Mouse (Mus musculus): Measurements from ENCODE around the gene Cetn2. TPM values are rescaled to one million over a fixed set of nuclear protein-coding genes. Genes with fewer than 3 reads are reported as not detected.

Gene Cetn2
- total and polyA plus RNA-seq, 2 experiments from 2014 or later, result 16.8 to 62.0 TPM

DNA sequence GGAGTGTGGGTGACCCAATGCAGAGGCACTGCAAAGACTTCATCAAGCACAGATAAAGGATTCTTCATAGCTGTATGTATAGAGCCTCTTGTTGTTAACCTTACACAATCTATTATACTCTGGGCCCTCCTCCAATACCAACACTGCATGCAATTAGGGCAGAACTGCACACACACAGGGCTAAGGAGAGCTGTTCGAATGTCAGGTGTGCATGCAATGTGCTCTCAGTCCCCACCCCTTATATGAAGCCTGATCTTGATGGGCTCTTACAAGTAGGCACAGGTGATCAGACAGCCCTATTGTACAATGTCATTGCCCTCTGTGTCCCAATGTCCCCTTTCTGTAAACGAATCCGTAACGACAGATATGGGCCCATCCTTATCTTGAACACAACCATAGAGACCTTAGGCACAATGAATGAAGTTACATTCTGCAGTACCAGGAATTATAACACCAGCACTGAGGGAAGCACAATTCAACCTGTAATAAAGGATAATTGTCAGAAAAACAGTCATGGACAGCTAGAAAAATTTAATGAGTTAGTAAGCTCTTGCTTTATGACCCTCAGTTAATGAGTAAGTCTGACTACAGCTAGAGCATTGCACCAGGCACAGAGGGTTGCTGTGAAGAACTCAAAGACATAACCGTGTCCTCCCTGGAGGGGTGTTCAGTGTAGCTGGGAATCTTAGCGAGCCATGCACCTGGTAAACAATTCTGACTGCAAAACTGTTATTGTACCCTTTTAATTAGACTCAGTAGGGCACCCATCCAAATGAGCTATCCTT, 10.4 kb downstream of the Cetn2 start:
- H3K27ac ChIP-seq (ENCODE audit: low read depth), result no peak overlapping the region
- ATAC-seq (ENCODE audit: insufficient read depth, low read depth) (no peak), DNase-seq (ENCODE audit: low spot score) (no peak)
- H3K4me2 ChIP-seq (ENCODE audit: low read depth, low read length), result no peak overlapping the region
- no peaks in the 10 kb centered on the region for H3K9me3 ChIP-seq (replicated peaks; ENCODE audit: control insufficient read depth, low read length)
- no peak overlapping the region for H3K4me3 ChIP-seq (ENCODE audit: low read depth, low read length)
- H3K9ac ChIP-seq (replicated peaks; ENCODE audit: low read depth, low read length), result no peak overlapping the region
- WGBS, result 73% methylated on average over 6 of the region's 6 CpGs
- H3K4me1 ChIP-seq (ENCODE audit: control insufficient read depth, insufficient read depth), result no peaks in the 10 kb centered on the region
- no peaks in the 10 kb centered on the region for H3K27me3 ChIP-seq (ENCODE audit: control insufficient read depth, insufficient read depth, low read length)
- no peaks in the 10 kb centered on the region for H3K36me3 ChIP-seq (replicated peaks; ENCODE audit: control insufficient read depth, insufficient read depth, low read length)
- TF ChIP-seq CTCF (IDR thresholded peaks at IDR 0.05; ENCODE audit: low read depth) (no peak), EP300 (IDR thresholded peaks at IDR 0.05; ENCODE audit: low read depth) (no peak)

GRCm38 (mm10) chrX:72902530-72902929, 15.7 kb downstream of the Cetn2 start:
- Histone ChIP-seq H3K4me2 (ENCODE audit: low read depth, low read length) (no peak overlapping the region), H3K9ac (replicated peaks; ENCODE audit: low read depth, low read length) (no peak overlapping the region), H3K27me3 (ENCODE audit: control insufficient read depth, insufficient read depth, low read length) (no peaks in the 10 kb centered on the region), H3K36me3 (replicated peaks; ENCODE audit: control insufficient read depth, insufficient read depth, low read length) (no peaks in the 10 kb centered on the region), H3K4me1 (ENCODE audit: control insufficient read depth, insufficient read depth) (no peaks in the 10 kb centered on the region), H3K27ac (ENCODE audit: low read depth) (no peak overlapping the region), H3K4me3 (ENCODE audit: low read depth, low read length) (no peak overlapping the region), H3K9me3 (replicated peaks; ENCODE audit: control insufficient read depth, low read length) (no peaks in the 10 kb centered on the region)
- TF ChIP-seq CTCF (IDR thresholded peaks at IDR 0.05; ENCODE audit: low read depth) (no peak), EP300 (IDR thresholded peaks at IDR 0.05; ENCODE audit: low read depth) (no peak)
- no peak for DNase-seq (ENCODE audit: low spot score)
- WGBS, result 19% methylated on average over 1 of the region's 1 CpGs
- no peak for ATAC-seq (ENCODE audit: insufficient read depth, low read depth)

GRCm38 (mm10) chrX:72896055-72896437, 22.2 kb downstream of the Cetn2 start:
- Histone ChIP-seq H3K27ac (ENCODE audit: low read depth) (no peak overlapping the region), H3K4me2 (ENCODE audit: low read depth, low read length) (no peak overlapping the region), H3K27me3 (ENCODE audit: control insufficient read depth, insufficient read depth, low read length) (no peaks in the 10 kb centered on the region), H3K4me3 (ENCODE audit: low read depth, low read length) (no peak overlapping the region), H3K9me3 (replicated peaks; ENCODE audit: control insufficient read depth, low read length) (no peaks in the 10 kb centered on the region), H3K36me3 (replicated peaks; ENCODE audit: control insufficient read depth, insufficient read depth, low read length) (no peaks in the 10 kb centered on the region), H3K4me1 (ENCODE audit: control insufficient read depth, insufficient read depth) (no peaks in the 10 kb centered on the region), H3K9ac (replicated peaks; ENCODE audit: low read depth, low read length) (no peak overlapping the region)
- ATAC-seq (ENCODE audit: insufficient read depth, low read depth) (no peak), DNase-seq (ENCODE audit: low spot score) (no peak)
- no peak for TF ChIP-seq CTCF (IDR thresholded peaks at IDR 0.05; ENCODE audit: low read depth)
- no peak for TF ChIP-seq EP300 (IDR thresholded peaks at IDR 0.05; ENCODE audit: low read depth)
- 44% methylated on average over 1 of the region's 1 CpGs for WGBS

DNA sequence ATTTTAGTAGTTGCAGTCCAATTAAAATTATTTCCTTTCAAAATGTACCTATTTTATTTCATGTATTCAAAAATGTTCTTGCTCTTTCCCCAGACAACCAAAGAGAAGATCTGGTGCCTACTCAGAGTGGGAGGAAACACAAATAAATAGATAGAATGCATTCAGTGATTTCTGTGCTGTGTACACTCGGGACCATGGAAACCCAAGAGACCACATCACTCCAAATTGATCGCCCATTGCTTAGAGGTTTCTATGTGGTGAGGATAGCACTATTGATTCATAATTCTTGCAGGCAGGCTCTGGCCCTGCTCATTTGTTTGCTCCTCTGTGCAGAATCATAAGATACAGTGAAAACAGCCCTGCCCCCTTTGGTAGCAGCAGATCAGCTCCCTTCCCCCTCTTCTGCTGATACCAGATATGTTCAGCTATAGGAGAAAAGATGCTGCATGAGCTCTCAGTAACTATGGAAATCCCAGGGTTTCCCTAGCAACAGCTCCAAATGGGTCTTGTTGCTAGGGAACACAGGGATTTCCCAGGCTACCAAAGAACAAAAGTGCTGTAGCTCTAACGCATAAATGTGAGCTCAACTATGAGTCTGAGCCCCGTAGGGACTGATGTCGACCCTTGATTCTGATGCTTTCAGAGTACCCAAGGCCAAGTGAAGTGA, 22.7 kb downstream of the Cetn2 start:
- Histone ChIP-seq H3K4me2 (ENCODE audit: low read depth, low read length) (no peak overlapping the region), H3K9ac (replicated peaks; ENCODE audit: low read depth, low read length) (no peak overlapping the region), H3K27ac (ENCODE audit: low read depth) (no peak overlapping the region), H3K27me3 (ENCODE audit: control insufficient read depth, insufficient read depth, low read length) (no peaks in the 10 kb centered on the region), H3K9me3 (replicated peaks; ENCODE audit: control insufficient read depth, low read length) (no peaks in the 10 kb centered on the region), H3K4me1 (ENCODE audit: control insufficient read depth, insufficient read depth) (no peaks in the 10 kb centered on the region), H3K36me3 (replicated peaks; ENCODE audit: control insufficient read depth, insufficient read depth, low read length) (no peaks in the 10 kb centered on the region), H3K4me3 (ENCODE audit: low read depth, low read length) (no peak overlapping the region)
- DNase-seq (ENCODE audit: low spot score) (no peak), ATAC-seq (ENCODE audit: insufficient read depth, low read depth) (no peak)
- WGBS, result 72% methylated on average over 5 of the region's 5 CpGs
- TF ChIP-seq CTCF (IDR thresholded peaks at IDR 0.05; ENCODE audit: low read depth), result no peak
- TF ChIP-seq EP300 (IDR thresholded peaks at IDR 0.05; ENCODE audit: low read depth), result no peak

Other genes starting within 250 kb of the Cetn2 start
- 0.46 TPM in 1 of 2 replicates, not detected in the other for gene Gabrq, start 93.2 kb downstream of the Cetn2 start, total RNA-seq (2014; rRNA removed; ENCODE audit: low replicate concordance)
- 0.05 TPM in 1 of 2 replicates, not detected in the other for gene Gabrq, start 93.2 kb downstream of the Cetn2 start, polyA plus RNA-seq (2015; fragmentation: Nextera tagmentation; extraction: Ambion mirVana)
- 5.6 and 12.6 TPM in 2 replicates for gene Nsdhl, start 146 bp upstream of the Cetn2 start, total RNA-seq (2014; rRNA removed; ENCODE audit: low replicate concordance)
- 11.8 and 12.7 TPM in 2 replicates for gene Nsdhl, start 146 bp upstream of the Cetn2 start, polyA plus RNA-seq (2015; fragmentation: Nextera tagmentation; extraction: Ambion mirVana)
- gene Zfp185, start 68.9 kb upstream of the Cetn2 start, total RNA-seq (2014; rRNA removed; ENCODE audit: low replicate concordance), result 0.46 and 0.61 TPM in 2 replicates
- 1.5 TPM in 2 replicates for gene Zfp185, start 68.9 kb upstream of the Cetn2 start, polyA plus RNA-seq (2015; fragmentation: Nextera tagmentation; extraction: Ambion mirVana)
- gene Pnma5, start 118.7 kb upstream of the Cetn2 start, total RNA-seq (2014; rRNA removed; ENCODE audit: low replicate concordance), result not detected in 2 replicates
- gene Pnma5, start 118.7 kb upstream of the Cetn2 start, polyA plus RNA-seq (2015; fragmentation: Nextera tagmentation; extraction: Ambion mirVana), result not detected in 2 replicates
- not detected in 2 replicates for gene Pnma3, start 146.4 kb upstream of the Cetn2 start, total RNA-seq (2014; rRNA removed; ENCODE audit: low replicate concordance)
- gene Pnma3, start 146.4 kb upstream of the Cetn2 start, polyA plus RNA-seq (2015; fragmentation: Nextera tagmentation; extraction: Ambion mirVana), result not detected in 2 replicates
- 0.23 TPM in 1 of 2 replicates, not detected in the other for gene Xlr4a, start 164.1 kb upstream of the Cetn2 start, total RNA-seq (2014; rRNA removed; ENCODE audit: low replicate concordance)
- 2.2 TPM in 1 of 2 replicates, not detected in the other for gene Xlr4a, start 164.1 kb upstream of the Cetn2 start, polyA plus RNA-seq (2015; fragmentation: Nextera tagmentation; extraction: Ambion mirVana)
- 9.2 TPM in 1 of 2 replicates, not detected in the other for gene Xlr3a, start 178.7 kb upstream of the Cetn2 start, total RNA-seq (2014; rRNA removed; ENCODE audit: low replicate concordance)
- gene Xlr3a, start 178.7 kb upstream of the Cetn2 start, polyA plus RNA-seq (2015; fragmentation: Nextera tagmentation; extraction: Ambion mirVana), result 0.34 and 2.3 TPM in 2 replicates
- not detected in 2 replicates for gene Gm14685, start 198.6 kb upstream of the Cetn2 start, total RNA-seq (2014; rRNA removed; ENCODE audit: low replicate concordance)
- gene Gm14685, start 198.6 kb upstream of the Cetn2 start, polyA plus RNA-seq (2015; fragmentation: Nextera tagmentation; extraction: Ambion mirVana), result not detected in 2 replicates
- gene Xlr5b, start 230.4 kb upstream of the Cetn2 start, total RNA-seq (2014; rRNA removed; ENCODE audit: low replicate concordance), result not detected in 2 replicates
- not detected in 2 replicates for gene Xlr5b, start 230.4 kb upstream of the Cetn2 start, polyA plus RNA-seq (2015; fragmentation: Nextera tagmentation; extraction: Ambion mirVana)
- gene DXBay18, start 231.0 kb upstream of the Cetn2 start, total RNA-seq (2014; rRNA removed; ENCODE audit: low replicate concordance), result not detected in 2 replicates
- not detected in 2 replicates for gene DXBay18, start 231.0 kb upstream of the Cetn2 start, polyA plus RNA-seq (2015; fragmentation: Nextera tagmentation; extraction: Ambion mirVana)

All from heart, postnatal 0 days (tissue).